ENCODE assay signal across 8 mouse cellular contexts in the genomic region with DNA sequence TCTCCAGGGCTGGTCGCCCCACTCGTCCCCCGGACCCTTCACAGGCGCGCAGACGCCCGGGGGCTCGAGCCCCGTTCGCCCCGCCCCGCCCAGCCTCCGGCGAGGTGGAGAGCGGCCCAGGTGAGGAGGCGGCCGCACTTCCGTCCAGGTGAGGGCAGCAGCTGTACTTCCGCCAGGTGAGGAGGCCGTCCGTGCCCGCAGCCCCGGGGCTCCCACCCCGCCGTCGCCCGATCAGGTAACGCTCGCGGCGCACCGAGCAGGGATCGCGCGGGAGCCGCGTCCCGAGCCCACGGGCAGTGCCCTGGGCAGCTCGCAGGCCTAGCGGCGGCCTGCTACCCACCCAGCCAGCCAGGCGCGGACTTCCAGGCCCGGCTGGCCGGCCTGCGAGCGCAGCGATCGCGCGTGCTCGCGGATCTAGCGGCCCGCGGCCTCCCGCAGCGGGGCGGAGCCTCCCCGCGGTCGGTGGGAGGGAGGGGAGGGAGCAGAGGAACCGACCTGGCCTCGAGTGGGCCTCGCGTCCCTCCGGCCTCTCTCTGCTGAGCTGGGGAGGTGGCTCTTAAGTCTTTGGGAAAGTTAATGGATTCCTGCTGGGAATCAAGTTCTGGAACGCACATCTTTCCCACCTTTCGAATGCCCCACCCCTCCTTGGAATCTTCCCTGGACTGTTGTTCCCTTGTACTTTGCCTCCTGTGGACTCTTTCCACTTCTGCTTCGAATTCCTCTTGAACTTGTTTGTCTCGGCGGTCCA. TPM values are rescaled to one million over a fixed set of nuclear protein-coding genes. Genes with fewer than 3 reads are reported as not detected.
A peak's percentile ranks its signal among the peaks of the same experiment; 100 is the strongest.
DNase-seq lines count a peak whose midpoint lies in the region; ATAC-seq and TF ChIP-seq lines count a peak whose summit lies in the region.

Gene Patj (plus strand): TSS at position 96 of the 748 bp plus-strand sequence.

- DNase-seq in urinary bladder, adult 18-20 months (ENCODE audit: low spot score in 2 of 2) = peak; percentile 65 to 80
- no peak for DNase-seq in urinary bladder, postnatal 10 days (ENCODE audit: low spot score)
- DNase-seq in forebrain, embryonic 11.5 days (ENCODE audit: low spot score) = peak; percentile 71
- peak; percentile 81 for DNase-seq in kidney, postnatal 10 days
- peak; percentile 52 for DNase-seq in liver, adult 2 months (ENCODE audit: extremely low read depth, low read depth, low spot score)
- peak; percentile 68 for DNase-seq in naive thymus-derived CD4-positive, alpha-beta T cell, adult 2 months (ENCODE audit: low read depth)
- peak; percentile 61 for DNase-seq in splenic B cell, adult 2 months (ENCODE audit: low read depth, low spot score)

- H3K9me3 ChIP-seq in forebrain, embryonic 11.5 days (ENCODE audit: control insufficient read depth, low read length) = no peaks in the 10 kb centered on the region
- no peaks in the 10 kb centered on the region for H3K9me3 ChIP-seq in heart, embryonic 14.5 days (ENCODE audit: control insufficient read depth, low read length)

- WGBS in forebrain, embryonic 11.5 days = under 1% methylated on average over 67 of the region's 73 CpGs
- under 1% methylated on average over 62 of the region's 73 CpGs for WGBS in heart, embryonic 14.5 days
- 1% methylated on average over 72 of the region's 73 CpGs for WGBS in liver, adult 2 months

- no peaks in the 10 kb centered on the region for H3K36me3 ChIP-seq in forebrain, embryonic 11.5 days (ENCODE audit: control insufficient read depth, insufficient read depth, low read length)
- H3K36me3 ChIP-seq in heart, embryonic 14.5 days (ENCODE audit: control insufficient read depth, insufficient read depth, low read length) = no peaks in the 10 kb centered on the region
- no peaks in the 10 kb centered on the region for H3K36me3 ChIP-seq in liver, adult 2 months (ENCODE audit: control insufficient read depth, insufficient read depth, low read length)
- no peaks in the 10 kb centered on the region for H3K36me3 ChIP-seq in splenic B cell, adult 2 months (ENCODE audit: control insufficient read depth, insufficient read depth, low read length, poor library complexity, severe bottlenecking)

- H3K4me1 ChIP-seq in forebrain, embryonic 11.5 days (replicated peaks; ENCODE audit: control insufficient read depth, insufficient read depth, low read length) = no peaks in the 10 kb centered on the region
- peaks cover 3 to 7% of the 10 kb centered on the region in 2 experiments for H3K4me1 ChIP-seq in heart, embryonic 14.5 days (ENCODE audit: control insufficient read depth in 2 of 2, insufficient read depth in 2 of 2, low read length in 2 of 2)
- H3K4me1 ChIP-seq in liver, adult 2 months (ENCODE audit: control insufficient read depth, insufficient read depth, low read length) = peaks cover 2% of the 10 kb centered on the region

- no peak for TF ChIP-seq CTCF in liver, adult 2 months (IDR thresholded peaks at IDR 0.05; ENCODE audit: low read depth, low read length)

- no peaks in the 10 kb centered on the region for H3K79me2 ChIP-seq in liver, adult 2 months (ENCODE audit: control insufficient read depth, insufficient read depth, low read length)

- H3K27ac ChIP-seq in forebrain, embryonic 11.5 days (ENCODE audit: low read depth, low read length) = no peak within 1 kb of the TSS
- peak within 1 kb of the TSS; percentile 45 to 76 for H3K27ac ChIP-seq in heart, embryonic 14.5 days (replicated peaks in 1 of 2; ENCODE audit: control insufficient read depth in 1 of 2, insufficient read depth in 1 of 2, low read depth in 2 of 2, low read length in 2 of 2)
- 0 out of 2 replicates have a peak within 1 kb of the TSS, but pooled peaks have one; percentile 7 for H3K27ac ChIP-seq in liver, adult 2 months (replicated peaks; ENCODE audit: insufficient read depth, low read depth, low read length)

- H3K4me3 ChIP-seq in forebrain, embryonic 11.5 days (ENCODE audit: low read depth, low read length) = peak within 1 kb of the TSS; percentile 78
- peak within 1 kb of the TSS; percentile 86 to 96 for H3K4me3 ChIP-seq in heart, embryonic 14.5 days (ENCODE audit: control insufficient read depth in 1 of 2, insufficient read depth in 1 of 2, low read depth in 1 of 2, low read length in 2 of 2)
- peak within 1 kb of the TSS; percentile 86 for H3K4me3 ChIP-seq in liver, adult 2 months (ENCODE audit: insufficient read depth, low read depth, low read length)

- TF ChIP-seq POLR2A in liver, adult 2 months (IDR thresholded peaks at IDR 0.05; ENCODE audit: extremely low read depth, insufficient read depth, low read length) = no peak

- ATAC-seq in forebrain, embryonic 11.5 days (replicated peaks; ENCODE audit: low FRiP score) = peak; percentile 84
- peak; percentile 72; the same call in 1 of the 2 replicates for ATAC-seq in heart, embryonic 14.5 days (ENCODE audit: insufficient number of reproducible peaks, insufficient read depth, low FRiP score, low read depth)

- H3K27me3 ChIP-seq in forebrain, embryonic 11.5 days (ENCODE audit: control insufficient read depth, insufficient read depth, low read length) = no peaks in the 10 kb centered on the region
- no peaks in the 10 kb centered on the region for H3K27me3 ChIP-seq in heart, embryonic 14.5 days (ENCODE audit: control insufficient read depth, insufficient read depth, low read length)
- no peaks in the 10 kb centered on the region for H3K27me3 ChIP-seq in liver, adult 2 months (ENCODE audit: control insufficient read depth, insufficient read depth, low read length)
- H3K27me3 ChIP-seq in splenic B cell, adult 2 months (ENCODE audit: control insufficient read depth, insufficient read depth, low read length, poor library complexity, severe bottlenecking) = no peaks in the 10 kb centered on the region

- peak within 1 kb of the TSS; percentile 97 for H3K4me2 ChIP-seq in forebrain, embryonic 11.5 days (ENCODE audit: low read depth, low read length, severe bottlenecking)
- peak within 1 kb of the TSS; percentile 92 for H3K4me2 ChIP-seq in heart, embryonic 14.5 days (ENCODE audit: low read length)

- peak within 1 kb of the TSS; percentile 96 for H3K9ac ChIP-seq in forebrain, embryonic 11.5 days (ENCODE audit: low read length)
- peak within 1 kb of the TSS; percentile 99 for H3K9ac ChIP-seq in heart, embryonic 14.5 days (ENCODE audit: low read length)
- H3K9ac ChIP-seq in liver, adult 2 months (ENCODE audit: low read depth, low read length) = peak within 1 kb of the TSS; percentile 95

RNA-seq across cellular contexts. Expression of gene Patj, which starts in this region (rescaled TPM):
- polyA plus RNA-seq in forebrain, embryonic 11.5 days (2014; fragmentation: Nextera tagmentation; extraction: Ambion mirVana) = 12.3 and 13.0 TPM in 2 replicates
- polyA plus RNA-seq in heart, embryonic 14.5 days (2014; fragmentation: Nextera tagmentation; extraction: Ambion mirVana) = 7.1 and 11.2 TPM in 2 replicates
- total RNA-seq in liver, adult 2 months (2014; rRNA removed) = 8.9 and 9.6 TPM in 2 replicates
- polyA plus RNA-seq in liver, adult 2 months (2012; rRNA removed) = 2.4 and 3.7 TPM in 2 replicates
